Mouse (Mus musculus): ENCODE measurements around the gene Soat2.
A peak's percentile ranks its signal among the peaks of the same experiment; 100 is the strongest.
"Not testable (repeated sequence)": the region's sequence is repeated elsewhere in the genome, so short reads cannot be mapped to it uniquely, and the experiment has no call there.

Soat2 gene

GRCm38 (mm10) chr15:102146882-102147281, 3.4 kb upstream of the Soat2 start:
- peak in 1 of 2 experiments; percentile 53 for DNase-seq (ENCODE audit: low spot score in 2 of 2)

- no peak for DNase-seq (ENCODE audit: low spot score in 2 of 2)
These were observed 2.5 kb upstream of the Soat2 start for GRCm38 (mm10) chr15:102147674-102148402.

- DNase-seq (ENCODE audit: low spot score in 2 of 2) = no peak
These were observed 765 bp upstream of the Soat2 start for GRCm38 (mm10) chr15:102149561-102149960.

GRCm38 (mm10) chr15:102152646-102153045, 2.3 kb downstream of the Soat2 start:
- no peak for DNase-seq (ENCODE audit: low spot score in 2 of 2)

- DNase-seq (ENCODE audit: low spot score in 2 of 2) = not testable (repeated sequence)
These were observed 4.7 kb downstream of the Soat2 start for GRCm38 (mm10) chr15:102155006-102155405.

GRCm38 (mm10) chr15:102156836-102157235, 6.5 kb downstream of the Soat2 start:
- no peak for DNase-seq (ENCODE audit: low spot score in 2 of 2)

- DNase-seq (ENCODE audit: low spot score in 2 of 2) = no peak
These were observed 10.2 kb downstream of the Soat2 start for GRCm38 (mm10) chr15:102160415-102161060.

- DNase-seq (ENCODE audit: low spot score in 2 of 2) = no peak
These were observed 13.8 kb downstream of the Soat2 start for GRCm38 (mm10) chr15:102163900-102164693.

- no peak for DNase-seq (ENCODE audit: low spot score in 2 of 2)
These were observed 15.3 kb downstream of the Soat2 start for GRCm38 (mm10) chr15:102165468-102166100.

GRCm38 (mm10) chr15:102167620-102168021, 17.3 kb downstream of the Soat2 start:
- no peak for DNase-seq (ENCODE audit: low spot score in 2 of 2)

- DNase-seq (ENCODE audit: low spot score in 2 of 2) = no peak
These were observed 18.7 kb downstream of the Soat2 start for GRCm38 (mm10) chr15:102169064-102169463.

GRCm38 (mm10) chr15:102173581-102173980, 23.3 kb downstream of the Soat2 start:
- DNase-seq (ENCODE audit: low spot score in 2 of 2) = no peak

- no peak for DNase-seq (ENCODE audit: low spot score in 2 of 2)
These were observed 25.5 kb downstream of the Soat2 start for GRCm38 (mm10) chr15:102175736-102176319.

- no peak for DNase-seq (ENCODE audit: low spot score in 2 of 2)
These were observed 26.4 kb downstream of the Soat2 start for GRCm38 (mm10) chr15:102176571-102177316.

GRCm38 (mm10) chr15:102177417-102177816, 27.1 kb downstream of the Soat2 start:
- DNase-seq (ENCODE audit: low spot score in 2 of 2) = no peak

- peak; percentile 47 to 72 for DNase-seq (ENCODE audit: low spot score in 2 of 2)
These were observed 28.0 kb downstream of the Soat2 start for GRCm38 (mm10) chr15:102178279-102178678.

GRCm38 (mm10) chr15:102179106-102179505, 28.8 kb downstream of the Soat2 start:
- no peak for DNase-seq (ENCODE audit: low spot score in 2 of 2)

- no peak for DNase-seq (ENCODE audit: low spot score in 2 of 2)
These were observed 29.6 kb downstream of the Soat2 start for GRCm38 (mm10) chr15:102179924-102180323.

- no peak for DNase-seq (ENCODE audit: low spot score in 2 of 2)
These were observed 32.8 kb downstream of the Soat2 start for GRCm38 (mm10) chr15:102183076-102183475.

- DNase-seq (ENCODE audit: low spot score in 2 of 2) = no peak
These were observed 35.9 kb downstream of the Soat2 start for GRCm38 (mm10) chr15:102186239-102186638.

GRCm38 (mm10) chr15:102188096-102188495, 37.8 kb downstream of the Soat2 start:
- DNase-seq (ENCODE audit: low spot score in 2 of 2) = no peak

Measured in cerebellum, postnatal 4 days (tissue).